Mouse (Mus musculus): ENCODE measurements around the gene Serpine3.

Serpine3 gene

DNA sequence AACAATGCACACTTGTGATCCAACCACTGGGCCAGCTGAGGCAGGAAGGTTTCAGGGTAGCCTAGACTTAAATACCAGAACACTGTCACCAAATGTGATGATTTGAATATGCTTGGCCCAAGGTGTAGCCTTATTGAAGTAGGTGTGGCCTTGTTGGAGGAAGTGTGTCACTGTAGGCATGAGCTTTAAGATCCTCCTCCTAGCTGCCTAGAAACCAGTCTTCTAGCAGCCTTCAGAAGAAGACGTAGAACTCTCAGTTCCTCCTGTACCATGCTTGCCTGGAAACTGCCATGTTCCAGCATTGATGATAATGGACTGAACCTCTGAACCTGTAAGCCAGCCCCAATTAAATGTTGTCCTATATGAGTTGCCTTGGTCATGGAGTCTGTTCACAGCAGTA, 72.2 kb downstream of the Serpine3 start:
- DNase-seq (ENCODE audit: extremely low read depth, insufficient read length, low spot score): no peak
